Mouse (Mus musculus): ENCODE results near the gene Mbnl2. TPM values are rescaled to one million over a fixed set of nuclear protein-coding genes. Genes with fewer than 3 reads are reported as not detected.

Gene Mbnl2
- total and polyA plus RNA-seq, 3 experiments, result 23.8 to 28.9 (median 23.9) TPM

GRCm38 (mm10) chr14:120315721-120316120 is 40.3 kb downstream of the Mbnl2 start:
- in situ Hi-C loops (cut with MboI; ENCODE audit: low pct_ligation_motif_present, low pct_unique_long_range_greater_than_20kb, low sequenced_read_pairs), result no loop called here
- no peak overlapping the region for H3K4me3 ChIP-seq (replicated peaks in 1 of 3; ENCODE audit: low read depth in 2 of 3, low read length in 2 of 3, poor library complexity in 1 of 3)
- no peak overlapping the region for H3K4me2 ChIP-seq (ENCODE audit: insufficient read depth, low read depth, poor library complexity, severe bottlenecking)
- H3K36me3 ChIP-seq (replicated peaks in 1 of 2; ENCODE audit: control insufficient read depth in 1 of 2, insufficient read depth in 1 of 2, low read length in 1 of 2), result peaks cover 20 to 70% of the 10 kb centered on the region in 2 experiments
- dilution Hi-C loops (cut with MboI; ENCODE audit: extremely low pct_ligation_motif_present, extremely low pct_unique_long_range_greater_than_20kb, low sequenced_read_pairs), result no loop called here
- TF ChIP-seq MAZ (IDR thresholded peaks at IDR 0.05; ENCODE audit: low read depth, low read length), result no peak
- no peak for TF ChIP-seq EP300 (IDR thresholded peaks at IDR 0.05; ENCODE audit: low read length)
- no peak for TF ChIP-seq CTCF (conservative IDR thresholded peaks at IDR 0.05 in 1 of 2, IDR thresholded peaks at IDR 0.05 in 1 of 2; ENCODE audit: low read depth in 2 of 2, low read length in 2 of 2)
- no peak for TF ChIP-seq PAX5 (IDR thresholded peaks at IDR 0.05; ENCODE audit: low read length)
- no peak for TF ChIP-seq MAFK (IDR thresholded peaks at IDR 0.05; ENCODE audit: insufficient replicate concordance, low read length)
- no peak for DNase-seq (ENCODE audit: extremely low read depth)
- peaks cover 8 to 60% of the 10 kb centered on the region in 2 experiments for H3K4me1 ChIP-seq (ENCODE audit: control insufficient read depth in 1 of 2, insufficient read depth in 2 of 2)
- H3K27ac ChIP-seq (ENCODE audit: insufficient read depth, low read depth), result no peak overlapping the region
- H3K79me2 ChIP-seq (replicated peaks; ENCODE audit: control insufficient read depth, extremely low read depth, insufficient read depth, poor library complexity, severe bottlenecking), result peaks cover 20% of the 10 kb centered on the region
- no peaks in the 10 kb centered on the region for H3K27me3 ChIP-seq (replicated peaks)
- H3K9ac ChIP-seq (ENCODE audit: insufficient read depth, low read depth), result no peak overlapping the region
- H3K9me3 ChIP-seq (replicated peaks; ENCODE audit: low read length), result no peaks in the 10 kb centered on the region

GRCm38 (mm10) chr14:120318326-120318935 is 43.0 kb downstream of the Mbnl2 start:
- Histone ChIP-seq H3K4me3 (replicated peaks in 1 of 3; ENCODE audit: low read depth in 2 of 3, low read length in 2 of 3, poor library complexity in 1 of 3) (no peak overlapping the region), H3K4me2 (ENCODE audit: insufficient read depth, low read depth, poor library complexity, severe bottlenecking) (no peak overlapping the region), H3K4me1 (ENCODE audit: control insufficient read depth in 1 of 2, insufficient read depth in 2 of 2) (peaks cover 8 to 60% of the 10 kb centered on the region in 2 experiments; a peak in 3 of 4 replicates), H3K9me3 (replicated peaks; ENCODE audit: low read length) (no peaks in the 10 kb centered on the region), H3K9ac (ENCODE audit: insufficient read depth, low read depth) (no peak overlapping the region), H3K36me3 (replicated peaks in 1 of 2; ENCODE audit: control insufficient read depth in 1 of 2, insufficient read depth in 1 of 2, low read length in 1 of 2) (peaks cover 20 to 68% of the 10 kb centered on the region in 2 experiments), H3K27me3 (replicated peaks) (no peaks in the 10 kb centered on the region), H3K79me2 (replicated peaks; ENCODE audit: control insufficient read depth, extremely low read depth, insufficient read depth, poor library complexity, severe bottlenecking) (peaks cover 14% of the 10 kb centered on the region), H3K27ac (ENCODE audit: insufficient read depth, low read depth) (no peak overlapping the region)
- no peak for DNase-seq (ENCODE audit: extremely low read depth)
- dilution Hi-C loops (cut with MboI; ENCODE audit: extremely low pct_ligation_motif_present, extremely low pct_unique_long_range_greater_than_20kb, low sequenced_read_pairs) (no loop called here), in situ Hi-C loops (cut with MboI; ENCODE audit: low pct_ligation_motif_present, low pct_unique_long_range_greater_than_20kb, low sequenced_read_pairs) (no loop called here)
- TF ChIP-seq NRF1 (IDR thresholded peaks at IDR 0.05; ENCODE audit: low read depth, low read length), result no peak
- no peak for TF ChIP-seq SMC3 (IDR thresholded peaks at IDR 0.05; ENCODE audit: low read depth, low read length)
- no peak for TF ChIP-seq NELFE (IDR thresholded peaks at IDR 0.05; ENCODE audit: low read depth, low read length)
- TF ChIP-seq JUN (IDR thresholded peaks at IDR 0.05; ENCODE audit: insufficient read depth, low read depth, low read length), result no peak
- no peak for TF ChIP-seq MYC (IDR thresholded peaks at IDR 0.05; ENCODE audit: low read depth, low read length)
- TF ChIP-seq GABPA (IDR thresholded peaks at IDR 0.05; ENCODE audit: insufficient replicate concordance, low read depth, low read length), result no peak
- TF ChIP-seq CTCF (conservative IDR thresholded peaks at IDR 0.05 in 1 of 2, IDR thresholded peaks at IDR 0.05 in 1 of 2; ENCODE audit: low read depth in 2 of 2, low read length in 2 of 2), result no peak
- no peak for TF ChIP-seq TBP (conservative IDR thresholded peaks at IDR 0.05; ENCODE audit: low read depth, low read length)
- no peak for TF ChIP-seq PAX5 (IDR thresholded peaks at IDR 0.05; ENCODE audit: low read length)
- no peak for TF ChIP-seq USF2 (conservative IDR thresholded peaks at IDR 0.05; ENCODE audit: low read depth, low read length)
- no peak for TF ChIP-seq CHD2 (IDR thresholded peaks at IDR 0.05; ENCODE audit: low read length)
- TF ChIP-seq POLR2A (IDR thresholded peaks at IDR 0.05; ENCODE audit: low read depth, low read length), result no peak
- TF ChIP-seq MEF2A (IDR thresholded peaks at IDR 0.05; ENCODE audit: borderline replicate concordance, low read depth, low read length), result no peak

All from CH12.LX (cell line).